In genomic region chr2:34363678-34364077, GRCm38 (mm10) we compare ENCODE assay signal across 18 mouse cellular contexts. TPM values are rescaled to one million over a fixed set of nuclear protein-coding genes. Genes with fewer than 3 reads are reported as not detected.
DNase-seq lines count a peak whose midpoint lies in the region; ATAC-seq lines count a peak whose summit lies in the region.
"Had no signal": no experiment of that assay in that cellular context is flagged by ENCODE, and none has a peak within 500 bp of the region (broad histone marks: within the 10 kb centered on the region; RNA-seq: fewer than 3 reads in every experiment).

No protein-coding gene starts in this region.

- 5% methylated on average over 1 of the region's 1 CpGs for WGBS in hindbrain, embryonic 12.5 days
- WGBS in midbrain, embryonic 15.5 days: 10% methylated on average over 1 of the region's 1 CpGs

- ATAC-seq in hindbrain, embryonic 12.5 days (ENCODE audit: low FRiP score): no peak
- ATAC-seq in midbrain, embryonic 15.5 days (replicated peaks): no peak
- no peak for ATAC-seq in monocyte, adult 5-6 weeks (replicated peaks; ENCODE audit: insufficient number of reproducible peaks, low FRiP score, low TSS enrichment, poor library complexity, severe bottlenecking)

- peak overlapping the region; percentile 52; the same call in 1 of the 2 replicates for H3K27ac ChIP-seq in hindbrain, embryonic 12.5 days
- no peak overlapping the region for H3K27ac ChIP-seq in midbrain, embryonic 15.5 days
- H3K27ac ChIP-seq: embryonic facial prominence, embryonic 12.5 days; heart, embryonic 10.5 days; kidney, embryonic 15.5 days; left cerebral cortex, adult 2 months; limb, embryonic 15.5 days; neural tube, embryonic 12.5 days had no signal

- H3K36me3 ChIP-seq in hindbrain, embryonic 12.5 days: no peaks in the 10 kb centered on the region
- no peaks in the 10 kb centered on the region for H3K36me3 ChIP-seq in midbrain, embryonic 15.5 days (replicated peaks)
- H3K36me3 ChIP-seq: embryonic facial prominence, embryonic 12.5 days; heart, embryonic 10.5 days; kidney, embryonic 15.5 days; limb, embryonic 15.5 days; neural tube, embryonic 12.5 days; stomach, embryonic 15.5 days had no signal

- H3K4me3 ChIP-seq in hindbrain, embryonic 12.5 days: no peak overlapping the region
- H3K4me3 ChIP-seq in midbrain, embryonic 15.5 days: no peak overlapping the region
- H3K4me3 ChIP-seq: embryonic facial prominence, embryonic 12.5 days; heart, embryonic 10.5 days; kidney, embryonic 15.5 days; left cerebral cortex, adult 2 months; limb, embryonic 15.5 days; neural tube, embryonic 12.5 days; stomach, embryonic 15.5 days had no signal

- no peak overlapping the region for H3K9ac ChIP-seq in hindbrain, embryonic 12.5 days
- H3K9ac ChIP-seq in midbrain, embryonic 15.5 days: no peak overlapping the region
- H3K9ac ChIP-seq: embryonic facial prominence, embryonic 12.5 days; kidney, embryonic 15.5 days; limb, embryonic 15.5 days; neural tube, embryonic 12.5 days; stomach, embryonic 15.5 days had no signal

- H3K4me2 ChIP-seq in hindbrain, embryonic 12.5 days (replicated peaks): peak overlapping the region; percentile 17; the same call in 1 of the 2 replicates
- H3K4me2 ChIP-seq in midbrain, embryonic 15.5 days: peak overlapping the region; percentile 27
- H3K4me2 ChIP-seq: embryonic facial prominence, embryonic 12.5 days; kidney, embryonic 15.5 days; limb, embryonic 15.5 days; neural tube, embryonic 12.5 days; stomach, embryonic 15.5 days had no signal

- H3K9me3 ChIP-seq in hindbrain, embryonic 12.5 days (replicated peaks): no peaks in the 10 kb centered on the region
- no peaks in the 10 kb centered on the region for H3K9me3 ChIP-seq in midbrain, embryonic 15.5 days
- H3K9me3 ChIP-seq: embryonic facial prominence, embryonic 12.5 days; heart, embryonic 10.5 days; kidney, embryonic 15.5 days; limb, embryonic 15.5 days; neural tube, embryonic 12.5 days; stomach, embryonic 15.5 days had no signal

- no peaks in the 10 kb centered on the region for H3K27me3 ChIP-seq in hindbrain, embryonic 12.5 days
- H3K27me3 ChIP-seq in midbrain, embryonic 15.5 days (replicated peaks): no peaks in the 10 kb centered on the region
- H3K27me3 ChIP-seq: embryonic facial prominence, embryonic 12.5 days; kidney, embryonic 15.5 days; limb, embryonic 15.5 days; neural tube, embryonic 12.5 days; stomach, embryonic 15.5 days had no signal

- peak; percentile 56 for DNase-seq in A20 (ENCODE audit: low read depth, low spot score)
- DNase-seq in brain, adult 2 months (ENCODE audit: low read depth, low spot score): peak; percentile 41
- no peak for DNase-seq in layer of hippocampus, postnatal 36 days
- no peak for DNase-seq in embryo, embryonic 10.5 days (ENCODE audit: low spot score)
- DNase-seq: cerebellum, postnatal 10 days; lung, postnatal 36 days; right cerebral cortex, postnatal 4 days; thymus, postnatal 4 days had no signal

- peaks cover 33% of the 10 kb centered on the region for H3K4me1 ChIP-seq in hindbrain, embryonic 12.5 days
- peaks cover 33% of the 10 kb centered on the region for H3K4me1 ChIP-seq in midbrain, embryonic 15.5 days

RNA-seq across cellular contexts. Expression of gene Pbx3, which starts 9.3 kb away (rescaled TPM):
- 106 and 111 TPM in 2 replicates for polyA plus RNA-seq in hindbrain, embryonic 12.5 days (2016; fragmentation: Nextera tagmentation; extraction: Ambion mirVana)
- polyA plus RNA-seq in midbrain, embryonic 15.5 days (2015; fragmentation: Nextera tagmentation; extraction: Ambion mirVana): 102 and 106 TPM in 2 replicates
- 15.3 to 27.0 TPM (median 24.6 TPM) in 3 replicates for total RNA-seq in monocyte, adult 5-6 weeks (2017)
- 1 to 10 TPM; 7.2 to 7.9 TPM for total RNA-seq in layer of hippocampus, postnatal 36 days (2021)

RNA-seq across cellular contexts. Expression of gene Mapkap1, which starts 42.9 kb away (rescaled TPM):
- 109 and 110 TPM in 2 replicates for polyA plus RNA-seq in hindbrain, embryonic 12.5 days (2016; fragmentation: Nextera tagmentation; extraction: Ambion mirVana)
- polyA plus RNA-seq in midbrain, embryonic 15.5 days (2015; fragmentation: Nextera tagmentation; extraction: Ambion mirVana): 97.8 and 100 TPM in 2 replicates
- 82.2 to 152 TPM (median 109 TPM) in 3 replicates for total RNA-seq in monocyte, adult 5-6 weeks (2017)
- total RNA-seq in layer of hippocampus, postnatal 36 days (2021): 10 to 100 TPM; 72.8 to 81.3 TPM

Comparison
In these comparisons a context has a peak if more than half of its experiments do, and no peak if none do; other contexts are left out.
1. DNase-seq: peak in A20 (single experiment) and brain, adult 2 months (single experiment); none in layer of hippocampus, postnatal 36 days (0 of 2) and embryo, embryonic 10.5 days (single experiment).